Mouse (Mus musculus) liver, embryonic 14.5 days (tissue): Measurements from ENCODE around the gene Itga2. TPM values are rescaled to one million over a fixed set of nuclear protein-coding genes. Genes with fewer than 3 reads are reported as not detected.

Experiments
- ATAC-seq: fragments of 200-750 bp; cut with Nextera tagmentation; 2 replicates; pipeline ENCODE4 v1.8.0; 2017; ENCODE audit warnings: moderate number of reproducible peaks, mild to moderate bottlenecking, moderate library complexity; ENCODE audit not compliant: insufficient read depth
- DNase-seq, 3 experiments: peaks; one replicate each; pipeline ENCODE4 v3.0.0-alpha.2; 2012 to 2013; ENCODE audit warnings: low read depth in 3 of 3, low spot score in 3 of 3
- H3K27ac ChIP-seq: fragments of 300-500 bp; sonication (generic); 2 replicates; pipeline ENCODE4 v1.5.1; 2014; ENCODE audit warnings: moderate library complexity, mild to moderate bottlenecking, control low read depth, inconsistent platforms
- H3K27me3 ChIP-seq: fragments of 300-500 bp; sonication (generic); 2 replicates; pipeline ENCODE4 v1.6.1; 2014; ENCODE audit warnings: mild to moderate bottlenecking, low read length, moderate library complexity; ENCODE audit not compliant: control insufficient read depth, insufficient read depth
- H3K36me3 ChIP-seq: fragments of 300-500 bp; sonication (generic); replicated peaks from 2 replicates; pipeline ENCODE4 v1.6.1; 2014; ENCODE audit warnings: low read depth; ENCODE audit not compliant: control insufficient read depth, insufficient read depth
- H3K4me1 ChIP-seq, 2 experiments: fragments of 200-500 bp in 1 of 2; fragments of 300-500 bp in 1 of 2; sonication (generic) in 1 of 2; replicated peaks; 2 replicates each; pipeline ENCODE4 v1.6.1; 2012 to 2014; ENCODE audit warnings: antibody characterized with exemption in 1 of 2, inconsistent platforms in 1 of 2, low read length in 1 of 2; ENCODE audit not compliant: control insufficient read depth in 2 of 2, insufficient read depth in 2 of 2
- H3K4me2 ChIP-seq: fragments of 300-500 bp; sonication (generic); 2 replicates; pipeline ENCODE4 v1.6.1; 2014; ENCODE audit warnings: low read depth, mild to moderate bottlenecking, control low read depth, moderate library complexity
- H3K4me3 ChIP-seq, 2 experiments: fragments of 200-500 bp in 1 of 2; fragments of 300-500 bp in 1 of 2; sonication (generic) in 1 of 2; 2 replicates each; pipeline ENCODE4 v1.5.1; 2012 to 2014; ENCODE audit warnings: low read depth in 2 of 2, low read length in 2 of 2, mild to moderate bottlenecking in 2 of 2, control low read depth in 1 of 2, inconsistent platforms in 1 of 2, moderate library complexity in 1 of 2; ENCODE audit not compliant: insufficient read depth in 1 of 2
- H3K9ac ChIP-seq: fragments of 300-500 bp; sonication (generic); replicated peaks from 2 replicates; pipeline ENCODE4 v1.6.1; 2014; ENCODE audit warnings: mild to moderate bottlenecking, control low read depth, moderate library complexity
- H3K9me3 ChIP-seq: fragments of 300-500 bp; sonication (generic); 2 replicates; pipeline ENCODE4 v1.6.1; 2016; ENCODE audit warnings: low read length, mixed read lengths; ENCODE audit not compliant: control insufficient read depth
- CTCF ChIP-seq: IDR thresholded peaks from 2 replicates; pipeline ENCODE4 v1.5.1; 2016; ENCODE audit warnings: antibody characterized with exemption, low read depth, control low read depth
- EP300 ChIP-seq: IDR thresholded peaks from 2 replicates; pipeline ENCODE4 v1.6.1; 2016; ENCODE audit warnings: antibody characterized with exemption, low read depth
- WGBS: fragments of 180-500 bp; shearing (Covaris S2); extraction: QIAGEN DNeasy Blood & Tissue Kit; methylation state at CpG from one replicate; pipeline ENCODE4 v1.1.7; 2014; ENCODE audit not compliant: insufficient replicate concordance; 5-methylcytosine and 5-hydroxymethylcytosine counted together
- polyA plus RNA-seq, 2 experiments: library from polyadenylated mRNA; depleted of rRNA in 1 of 2; stranded (reverse) in 1 of 2; unstranded in 1 of 2; fragments of >200 nt; fragmentation: Nextera tagmentation in 1 of 2; extraction: Ambion mirVana in 1 of 2; gene quantifications; 2 replicates each; pipeline versions ENCODE4 v1.2.1 to v1.2.3; 2012 to 2014

The Itga2 gene
- polyA plus RNA-seq, 2 experiments: 0.47 to 0.72 TPM

- 0% methylated on average over 1 of the region's 1 CpGs for WGBS
- DNase-seq (no peak), ATAC-seq (no peak)
- Histone ChIP-seq H3K9ac (no peak overlapping the region), H3K36me3 (no peaks in the 10 kb centered on the region), H3K27ac (no peak overlapping the region), H3K4me2 (no peak overlapping the region), H3K4me3 (no peak overlapping the region), H3K27me3 (no peaks in the 10 kb centered on the region), H3K4me1 (peaks cover 0 to 6% of the 10 kb centered on the region in 2 experiments; a peak in 2 of 4 replicates), H3K9me3 (no peaks in the 10 kb centered on the region)
- TF ChIP-seq EP300 (no peak), CTCF (no peak)
These were observed 88.6 kb downstream of the Itga2 start for GRCm38 (mm10) chr13:114843318-114843717.

GRCm38 (mm10) chr13:114840545-114840944, 91.4 kb downstream of the Itga2 start:
- H3K27me3 ChIP-seq: no peaks in the 10 kb centered on the region
- ATAC-seq (no peak), DNase-seq (no peak)
- H3K9me3 ChIP-seq: no peaks in the 10 kb centered on the region
- 55% methylated on average over 4 of the region's 4 CpGs for WGBS
- no peak overlapping the region for H3K4me2 ChIP-seq
- H3K27ac ChIP-seq: no peak overlapping the region
- peaks cover 0 to 12% of the 10 kb centered on the region in 2 experiments; a peak in 2 of 4 replicates for H3K4me1 ChIP-seq
- H3K36me3 ChIP-seq: no peaks in the 10 kb centered on the region
- TF ChIP-seq CTCF (no peak), EP300 (no peak)
- H3K4me3 ChIP-seq: no peak overlapping the region
- no peak overlapping the region for H3K9ac ChIP-seq

GRCm38 (mm10) chr13:114839098-114839497, 92.8 kb downstream of the Itga2 start:
- Histone ChIP-seq H3K9me3 (no peaks in the 10 kb centered on the region), H3K36me3 (no peaks in the 10 kb centered on the region), H3K4me3 (no peak overlapping the region), H3K27ac (no peak overlapping the region), H3K4me1 (peaks cover 0 to 11% of the 10 kb centered on the region in 2 experiments; a peak in 2 of 4 replicates), H3K9ac (no peak overlapping the region), H3K27me3 (no peaks in the 10 kb centered on the region), H3K4me2 (no peak overlapping the region)
- no peak for DNase-seq
- ATAC-seq: no peak
- TF ChIP-seq CTCF (no peak), EP300 (no peak)
- 66% methylated on average over 9 of the region's 9 CpGs for WGBS

GRCm38 (mm10) chr13:114838535-114838990, 93.3 kb downstream of the Itga2 start:
- H3K27ac ChIP-seq: no peak overlapping the region
- DNase-seq (peak in 1 of 3 experiments; percentile 20), ATAC-seq (peak; percentile 50)
- no peak overlapping the region for H3K9ac ChIP-seq
- H3K27me3 ChIP-seq: no peaks in the 10 kb centered on the region
- no peak overlapping the region for H3K4me3 ChIP-seq
- no peak overlapping the region for H3K4me2 ChIP-seq
- TF ChIP-seq CTCF: no peak
- TF ChIP-seq EP300: no peak
- H3K4me1 ChIP-seq: peaks cover 0 to 11% of the 10 kb centered on the region in 2 experiments; a peak in 2 of 4 replicates
- no peaks in the 10 kb centered on the region for H3K36me3 ChIP-seq
- H3K9me3 ChIP-seq: no peaks in the 10 kb centered on the region
- 50% methylated on average over 5 of the region's 5 CpGs for WGBS

- H3K4me3 ChIP-seq: no peak overlapping the region
- H3K9me3 ChIP-seq: no peaks in the 10 kb centered on the region
- H3K36me3 ChIP-seq: no peaks in the 10 kb centered on the region
- no peaks in the 10 kb centered on the region for H3K27me3 ChIP-seq
- ATAC-seq (peak; percentile 39), DNase-seq (no peak)
- 10% methylated on average over 7 of the region's 7 CpGs for WGBS
- no peak overlapping the region for H3K27ac ChIP-seq
- H3K4me2 ChIP-seq: no peak overlapping the region
- no peak overlapping the region for H3K9ac ChIP-seq
- TF ChIP-seq EP300: no peak
- TF ChIP-seq CTCF: no peak
- H3K4me1 ChIP-seq: peaks cover 0 to 11% of the 10 kb centered on the region in 2 experiments; a peak in 2 of 4 replicates
These were observed 94.8 kb downstream of the Itga2 start for GRCm38 (mm10) chr13:114837061-114837460.
